Mouse (Mus musculus) erythroblast, embryonic 14.5 days (primary cell): ENCODE data around the gene Lins1.

ENCODE experiments used
- GATA1 ChIP-seq: IDR thresholded peaks from 2 replicates; pipeline ENCODE4 v1.6.1; 2012; ENCODE audit warnings: low read length, inconsistent platforms, mixed read lengths
- TAL1 ChIP-seq: IDR thresholded peaks from 3 replicates; pipeline ENCODE4 v1.6.1; 2012; ENCODE audit warnings: low read length, inconsistent platforms, mixed read lengths

DNA sequence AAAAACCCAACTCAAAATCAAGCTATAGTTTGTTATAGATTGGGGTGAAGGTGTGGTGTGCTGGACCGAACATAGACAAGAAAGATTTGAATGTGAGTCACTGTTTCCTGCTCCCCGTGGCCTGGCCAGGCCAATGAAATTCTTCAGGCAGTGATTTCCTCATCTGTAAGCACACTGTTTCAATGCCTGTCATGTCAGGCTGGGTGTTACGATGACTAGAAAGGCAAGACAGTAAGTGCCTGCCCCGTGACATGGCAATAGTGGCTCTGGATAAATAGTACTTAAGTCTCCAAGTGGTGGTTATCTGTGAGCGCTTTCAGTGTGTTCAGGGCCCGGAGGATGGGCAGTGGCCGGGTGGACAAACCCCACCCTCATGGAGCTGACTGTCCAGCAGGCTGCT is 57.3 kb downstream of the Lins1 start:
- TF ChIP-seq TAL1 (no peak), GATA1 (no peak)
